Mouse (Mus musculus): Measurements from ENCODE around the gene Kcns1.

- no peak for TF ChIP-seq CTCF (IDR thresholded peaks at IDR 0.05; ENCODE audit: low read depth)
- TF ChIP-seq EP300 (IDR thresholded peaks at IDR 0.05; ENCODE audit: low read depth): no peak
Observed at GRCm38 (mm10) chr2:164128576-164129411, 42.1 kb downstream of the Kcns1 start.

All from liver, postnatal 0 days (tissue).